Mouse (Mus musculus): ENCODE data around the gene Acadsb. TPM values are rescaled to one million over a fixed set of nuclear protein-coding genes. Genes with fewer than 3 reads are reported as not detected.
"Not testable (repeated sequence)": the region's sequence is repeated elsewhere in the genome, so short reads cannot be mapped to it uniquely, and the experiment has no call there.

Gene Acadsb
- polyA plus RNA-seq, 1 experiment from 2014 or later = 54.5 TPM

DNA sequence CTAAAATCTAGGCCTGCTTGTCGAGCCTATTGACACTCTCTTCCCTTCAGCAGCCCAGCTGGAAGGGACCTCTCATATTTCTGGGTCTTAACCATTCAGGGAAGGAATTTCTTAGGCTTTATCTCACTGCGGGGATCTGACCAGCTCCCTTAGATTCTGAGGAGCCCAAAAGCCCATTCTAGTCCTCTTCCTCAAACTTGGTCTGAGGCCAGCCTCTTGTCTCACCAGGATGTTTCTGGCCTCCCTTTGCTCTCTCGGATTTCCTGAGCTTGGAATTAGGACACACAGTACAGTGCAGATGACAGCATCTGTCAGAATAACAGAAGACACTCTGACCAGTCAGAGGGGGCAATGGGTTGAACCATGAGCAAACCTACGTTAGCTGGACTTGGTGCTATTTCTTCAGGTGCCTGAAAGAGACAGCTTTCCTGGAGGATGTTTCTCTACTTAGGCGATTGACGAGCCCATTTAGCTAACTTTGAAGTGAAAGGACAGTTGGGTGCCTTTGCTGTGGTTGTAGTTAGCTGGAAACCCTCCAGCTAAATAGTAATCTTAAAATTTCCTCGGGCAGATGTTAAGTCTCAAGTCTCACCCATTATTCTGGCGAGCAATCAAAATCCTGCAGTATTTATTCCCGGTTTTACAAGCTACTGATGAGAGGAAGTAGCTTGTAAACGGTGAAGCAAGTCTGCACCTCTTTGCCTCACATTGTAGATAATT, 980 bp downstream of the Acadsb start:
- ATAC-seq (ENCODE audit: low FRiP score, low TSS enrichment) = no peak
- Histone ChIP-seq H3K36me3 (ENCODE audit: control insufficient read depth, insufficient read depth, low read length) (no peaks in the 10 kb centered on the region), H3K27me3 (ENCODE audit: control insufficient read depth, insufficient read depth, low read length) (no peaks in the 10 kb centered on the region), H3K4me2 (replicated peaks; ENCODE audit: low read depth) (peak overlapping the region; percentile 69), H3K9me3 (ENCODE audit: control insufficient read depth, low read length) (no peaks in the 10 kb centered on the region), H3K9ac (ENCODE audit: low read length) (peak overlapping the region; percentile 82; the same call in 1 of the 2 replicates), H3K27ac (replicated peaks) (peak overlapping the region; percentile 20), H3K4me1 (replicated peaks; ENCODE audit: control insufficient read depth, insufficient read depth) (peaks cover 3% of the 10 kb centered on the region; the same call in 1 of the 2 replicates), H3K4me3 (ENCODE audit: low read depth, low read length) (peak overlapping the region; percentile 95)
- TF ChIP-seq CTCF (IDR thresholded peaks at IDR 0.05; ENCODE audit: low read depth) (no peak), EP300 (optimal IDR thresholded peaks at IDR 0.05) (no peak)
- DNase-seq (ENCODE audit: low spot score) = no peak
- WGBS = 26% methylated on average over 10 of the region's 10 CpGs

DNA sequence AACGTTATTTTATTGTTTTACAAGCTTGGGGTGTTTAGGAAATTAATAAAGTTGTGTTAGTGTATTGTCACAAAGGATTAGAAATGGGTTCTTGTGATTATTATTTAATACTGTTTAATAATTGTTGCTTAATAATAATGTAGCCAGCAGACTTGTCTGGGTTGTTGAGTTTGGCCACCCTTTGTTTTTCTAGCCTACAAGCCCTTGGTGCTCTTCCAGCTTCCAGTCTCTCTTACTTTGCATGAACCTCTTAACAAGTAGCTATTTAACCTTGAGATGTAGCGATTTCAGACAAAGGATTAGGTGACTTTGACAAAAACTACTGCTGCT, 1.5 kb downstream of the Acadsb start:
- DNase-seq (ENCODE audit: low spot score) (no peak), ATAC-seq (ENCODE audit: low FRiP score, low TSS enrichment) (no peak)
- TF ChIP-seq CTCF (IDR thresholded peaks at IDR 0.05; ENCODE audit: low read depth) = no peak
- TF ChIP-seq EP300 (optimal IDR thresholded peaks at IDR 0.05) = no peak
- no peaks in the 10 kb centered on the region for H3K9me3 ChIP-seq (ENCODE audit: control insufficient read depth, low read length)
- H3K27ac ChIP-seq (replicated peaks) = no peak overlapping the region
- no peaks in the 10 kb centered on the region for H3K27me3 ChIP-seq (ENCODE audit: control insufficient read depth, insufficient read depth, low read length)
- peak overlapping the region; percentile 69 for H3K4me2 ChIP-seq (replicated peaks; ENCODE audit: low read depth)
- H3K4me3 ChIP-seq (ENCODE audit: low read depth, low read length) = no peak overlapping the region
- H3K36me3 ChIP-seq (ENCODE audit: control insufficient read depth, insufficient read depth, low read length) = no peaks in the 10 kb centered on the region
- H3K4me1 ChIP-seq (replicated peaks; ENCODE audit: control insufficient read depth, insufficient read depth) = peaks cover 3% of the 10 kb centered on the region; the same call in 1 of the 2 replicates
- 38% methylated on average over 2 of the region's 2 CpGs for WGBS
- no peak overlapping the region for H3K9ac ChIP-seq (ENCODE audit: low read length)

DNA sequence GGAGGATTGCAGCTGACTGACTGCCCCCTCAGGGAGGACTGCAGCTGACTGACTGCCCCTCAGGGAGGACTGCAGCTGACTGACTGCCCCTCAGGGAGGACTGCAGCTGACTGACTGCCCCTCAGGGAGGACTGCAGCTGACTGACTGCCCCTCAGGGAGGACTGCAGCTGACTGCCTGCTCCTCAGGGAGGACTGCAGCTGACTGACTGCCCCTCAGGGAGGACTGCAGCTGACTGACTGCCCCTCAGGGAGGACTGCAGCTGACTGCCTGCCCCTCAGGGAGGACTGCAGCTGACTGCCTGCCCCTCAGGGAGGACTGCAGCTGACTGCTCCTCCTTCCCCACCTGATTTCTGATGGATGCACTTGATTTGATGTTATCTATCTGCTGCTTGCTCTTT, 6.3 kb downstream of the Acadsb start:
- not testable (repeated sequence) for ATAC-seq (ENCODE audit: low FRiP score, low TSS enrichment)

DNA sequence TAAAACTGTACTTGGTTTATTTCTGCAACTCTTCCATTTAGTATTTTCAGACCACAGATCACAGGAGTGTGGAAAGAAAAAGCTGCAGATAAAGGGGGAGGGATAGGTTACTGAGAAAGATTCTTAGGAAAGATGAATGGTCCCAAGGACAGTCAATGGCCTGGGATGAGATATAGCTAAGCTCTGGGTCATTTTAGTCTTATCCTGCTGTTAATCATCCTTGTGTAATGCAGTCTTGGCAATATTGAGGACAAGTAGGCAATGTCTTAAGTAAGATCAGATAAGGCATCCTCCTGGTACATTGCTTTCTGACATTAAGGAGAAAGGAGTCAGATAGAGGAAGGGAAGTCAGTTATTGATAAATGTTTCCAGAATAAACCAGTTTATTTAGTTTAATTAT, 7.2 kb downstream of the Acadsb start:
- no peak for ATAC-seq (ENCODE audit: low FRiP score, low TSS enrichment)
- TF ChIP-seq CTCF (IDR thresholded peaks at IDR 0.05; ENCODE audit: low read depth) (no peak), EP300 (optimal IDR thresholded peaks at IDR 0.05) (no peak)

More for the DNA sequence above, 6.3 kb downstream of the Acadsb start:
- DNase-seq (ENCODE audit: low spot score); H3K4me2 ChIP-seq (replicated peaks; ENCODE audit: low read depth); H3K4me1 ChIP-seq (replicated peaks; ENCODE audit: control insufficient read depth, insufficient read depth); H3K27me3 ChIP-seq (ENCODE audit: control insufficient read depth, insufficient read depth, low read length); H3K36me3 ChIP-seq (ENCODE audit: control insufficient read depth, insufficient read depth, low read length); H3K9ac ChIP-seq (ENCODE audit: low read length); H3K27ac ChIP-seq (replicated peaks); H3K9me3 ChIP-seq (ENCODE audit: control insufficient read depth, low read length); H3K4me3 ChIP-seq (ENCODE audit: low read depth, low read length): not testable (repeated sequence)

DNA sequence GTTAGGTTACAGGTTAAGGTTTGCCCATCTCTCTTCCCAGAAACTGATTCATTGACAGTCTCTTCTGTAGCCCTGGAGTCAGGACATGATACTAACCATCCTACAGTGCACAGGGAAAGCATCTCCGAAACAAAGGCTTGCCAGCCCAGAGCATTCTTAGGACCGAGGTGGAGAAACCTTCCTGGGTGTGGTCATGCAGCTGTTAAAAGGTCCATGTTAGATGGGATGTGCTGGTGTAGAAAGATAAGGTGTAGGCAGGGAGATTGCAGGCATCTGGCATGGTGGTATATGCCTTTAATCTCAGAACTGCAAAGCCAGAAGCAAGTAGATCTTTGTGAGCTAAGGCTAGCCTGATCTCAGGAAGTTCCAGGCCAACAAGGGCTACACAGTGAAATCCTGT, 14.5 kb downstream of the Acadsb start:
- Histone ChIP-seq H3K4me1 (replicated peaks; ENCODE audit: control insufficient read depth, insufficient read depth) (no peaks in the 10 kb centered on the region), H3K4me2 (replicated peaks; ENCODE audit: low read depth) (no peak overlapping the region), H3K27me3 (ENCODE audit: control insufficient read depth, insufficient read depth, low read length) (no peaks in the 10 kb centered on the region), H3K36me3 (ENCODE audit: control insufficient read depth, insufficient read depth, low read length) (no peaks in the 10 kb centered on the region; the same call in 1 of the 2 replicates), H3K9ac (ENCODE audit: low read length) (no peak overlapping the region), H3K9me3 (ENCODE audit: control insufficient read depth, low read length) (no peaks in the 10 kb centered on the region), H3K27ac (replicated peaks) (no peak overlapping the region), H3K4me3 (ENCODE audit: low read depth, low read length) (no peak overlapping the region)
- TF ChIP-seq EP300 (optimal IDR thresholded peaks at IDR 0.05) (no peak), CTCF (IDR thresholded peaks at IDR 0.05; ENCODE audit: low read depth) (no peak)
- DNase-seq (ENCODE audit: low spot score) = no peak
- 80% methylated on average over 2 of the region's 2 CpGs for WGBS
- ATAC-seq (ENCODE audit: low FRiP score, low TSS enrichment) = no peak

More for the DNA sequence above, 7.2 kb downstream of the Acadsb start:
- H3K9me3 ChIP-seq (ENCODE audit: control insufficient read depth, low read length) = no peaks in the 10 kb centered on the region
- H3K36me3 ChIP-seq (ENCODE audit: control insufficient read depth, insufficient read depth, low read length) = no peaks in the 10 kb centered on the region
- H3K4me3 ChIP-seq (ENCODE audit: low read depth, low read length) = no peak overlapping the region
- H3K27me3 ChIP-seq (ENCODE audit: control insufficient read depth, insufficient read depth, low read length) = no peaks in the 10 kb centered on the region
- no peaks in the 10 kb centered on the region for H3K4me1 ChIP-seq (replicated peaks; ENCODE audit: control insufficient read depth, insufficient read depth)
- no peak overlapping the region for H3K27ac ChIP-seq (replicated peaks)
- no peak overlapping the region for H3K4me2 ChIP-seq (replicated peaks; ENCODE audit: low read depth)
- H3K9ac ChIP-seq (ENCODE audit: low read length) = no peak overlapping the region
- DNase-seq (ENCODE audit: low spot score) = no peak

- no peaks in the 10 kb centered on the region; the same call in none of the 2 replicates for H3K36me3 ChIP-seq (ENCODE audit: control insufficient read depth, insufficient read depth, low read length)
- ATAC-seq (ENCODE audit: low FRiP score, low TSS enrichment) = no peak
- no peak overlapping the region for H3K4me3 ChIP-seq (ENCODE audit: low read depth, low read length)
- H3K4me1 ChIP-seq (replicated peaks; ENCODE audit: control insufficient read depth, insufficient read depth) = no peaks in the 10 kb centered on the region
- no peaks in the 10 kb centered on the region for H3K9me3 ChIP-seq (ENCODE audit: control insufficient read depth, low read length)
- no peak overlapping the region for H3K4me2 ChIP-seq (replicated peaks; ENCODE audit: low read depth)
- no peak for DNase-seq (ENCODE audit: low spot score)
- 90% methylated on average over 5 of the region's 5 CpGs for WGBS
- no peak overlapping the region for H3K9ac ChIP-seq (ENCODE audit: low read length)
- TF ChIP-seq EP300 (optimal IDR thresholded peaks at IDR 0.05) = no peak
- no peak for TF ChIP-seq CTCF (IDR thresholded peaks at IDR 0.05; ENCODE audit: low read depth)
- H3K27me3 ChIP-seq (ENCODE audit: control insufficient read depth, insufficient read depth, low read length) = no peaks in the 10 kb centered on the region
- no peak overlapping the region for H3K27ac ChIP-seq (replicated peaks)
These were observed 16.9 kb downstream of the Acadsb start for GRCm38 (mm10) chr7:131427331-131427730.
